Mouse (Mus musculus) neural tube, embryonic 14.5 days (tissue): ENCODE measurements around the gene Cuedc1. TPM values are rescaled to one million over a fixed set of nuclear protein-coding genes. Genes with fewer than 3 reads are reported as not detected.

Source experiments
- ATAC-seq: fragments of 200-750 bp; cut with Nextera tagmentation; 2 replicates; pipeline ENCODE4 v1.8.0; 2017; ENCODE audit warnings: low read depth, mild to moderate bottlenecking, moderate TSS enrichment, moderate library complexity
- H3K27ac ChIP-seq: fragments of 300-500 bp; sonication (generic); 2 replicates; pipeline ENCODE4 v1.5.1; 2014; ENCODE audit warnings: low read depth, mild to moderate bottlenecking, control low read depth, low read length, moderate library complexity, mixed read lengths
- H3K27me3 ChIP-seq: fragments of 300-500 bp; sonication (generic); 2 replicates; pipeline ENCODE4 v1.6.1; 2014; ENCODE audit warnings: low read length; ENCODE audit not compliant: control insufficient read depth, insufficient read depth
- H3K36me3 ChIP-seq: fragments of 300-500 bp; sonication (generic); 2 replicates; pipeline ENCODE4 v1.6.1; 2014; ENCODE audit warnings: low read length, mixed read lengths; ENCODE audit not compliant: control insufficient read depth, insufficient read depth
- H3K4me1 ChIP-seq: fragments of 300-500 bp; sonication (generic); 2 replicates; pipeline ENCODE4 v1.6.1; 2014; ENCODE audit warnings: low read length; ENCODE audit not compliant: control insufficient read depth, insufficient read depth
- H3K4me2 ChIP-seq: fragments of 300-500 bp; sonication (generic); 2 replicates; pipeline ENCODE4 v1.6.1; 2014; ENCODE audit warnings: mild to moderate bottlenecking, low read depth, low read length, control low read depth
- H3K4me3 ChIP-seq: fragments of 300-500 bp; sonication (generic); 2 replicates; pipeline ENCODE4 v1.5.1; 2014; ENCODE audit warnings: low read depth, low read length, control low read depth, mixed read lengths
- H3K9ac ChIP-seq: fragments of 300-500 bp; sonication (generic); replicated peaks from 2 replicates; pipeline ENCODE4 v1.6.1; 2014; ENCODE audit warnings: low read depth, mild to moderate bottlenecking, control low read depth, low read length, mixed read lengths
- H3K9me3 ChIP-seq: fragments of 300-500 bp; sonication (generic); 2 replicates; pipeline ENCODE4 v1.6.1; 2016; ENCODE audit warnings: low read length; ENCODE audit not compliant: control insufficient read depth
- WGBS: fragments of 180-500 bp; shearing (Covaris S2); extraction: QIAGEN DNeasy Blood & Tissue Kit; methylation state at CpG from one replicate; pipeline ENCODE4 v1.1.7; 2014; 5-methylcytosine and 5-hydroxymethylcytosine counted together
- polyA plus RNA-seq: library from polyadenylated mRNA; unstranded; fragments of >200 nt; fragmentation: Nextera tagmentation; extraction: Ambion mirVana; gene quantifications from 2 replicates; pipeline ENCODE4 v1.2.1, GENCODE M21; 2014

Gene Cuedc1
- polyA plus RNA-seq, 1 experiment from 2014 or later = 38.3 TPM

- H3K4me1 ChIP-seq = peaks cover 30% of the 10 kb centered on the region
- ATAC-seq = no peak
Measured at GRCm38 (mm10) chr11:88073343-88073875, 24.4 kb upstream of the Cuedc1 start.

GRCm38 (mm10) chr11:88075701-88076100 lies 22.2 kb upstream of the Cuedc1 start:
- no peaks in the 10 kb centered on the region for H3K9me3 ChIP-seq
- H3K4me2 ChIP-seq = no peak overlapping the region
- H3K4me3 ChIP-seq = no peak overlapping the region
- peaks cover 21% of the 10 kb centered on the region for H3K4me1 ChIP-seq
- H3K9ac ChIP-seq = no peak overlapping the region
- H3K27me3 ChIP-seq = no peaks in the 10 kb centered on the region
- 34% methylated on average over 1 of the region's 1 CpGs for WGBS
- no peak overlapping the region for H3K27ac ChIP-seq
- no peak for ATAC-seq
- peaks cover 35% of the 10 kb centered on the region for H3K36me3 ChIP-seq

More at GRCm38 (mm10) chr11:88073343-88073875, 24.4 kb upstream of the Cuedc1 start:
- Histone ChIP-seq H3K27me3 (no peaks in the 10 kb centered on the region; the same call in 1 of the 2 replicates), H3K27ac (no peak overlapping the region), H3K9me3 (no peaks in the 10 kb centered on the region), H3K36me3 (peaks cover 14% of the 10 kb centered on the region; the same call in 1 of the 2 replicates), H3K4me2 (no peak overlapping the region; the same call in 1 of the 2 replicates), H3K4me3 (no peak overlapping the region), H3K9ac (no peak overlapping the region)
- 90% methylated on average over 14 of the region's 14 CpGs for WGBS

GRCm38 (mm10) chr11:88076394-88076793 lies 21.5 kb upstream of the Cuedc1 start:
- Histone ChIP-seq H3K4me2 (no peak overlapping the region), H3K4me3 (no peak overlapping the region), H3K36me3 (peaks cover 41% of the 10 kb centered on the region), H3K27me3 (no peaks in the 10 kb centered on the region), H3K4me1 (peaks cover 14% of the 10 kb centered on the region; the same call in 1 of the 2 replicates), H3K9me3 (no peaks in the 10 kb centered on the region), H3K27ac (no peak overlapping the region), H3K9ac (no peak overlapping the region)
- ATAC-seq = no peak
- 84% methylated on average over 1 of the region's 1 CpGs for WGBS

DNA sequence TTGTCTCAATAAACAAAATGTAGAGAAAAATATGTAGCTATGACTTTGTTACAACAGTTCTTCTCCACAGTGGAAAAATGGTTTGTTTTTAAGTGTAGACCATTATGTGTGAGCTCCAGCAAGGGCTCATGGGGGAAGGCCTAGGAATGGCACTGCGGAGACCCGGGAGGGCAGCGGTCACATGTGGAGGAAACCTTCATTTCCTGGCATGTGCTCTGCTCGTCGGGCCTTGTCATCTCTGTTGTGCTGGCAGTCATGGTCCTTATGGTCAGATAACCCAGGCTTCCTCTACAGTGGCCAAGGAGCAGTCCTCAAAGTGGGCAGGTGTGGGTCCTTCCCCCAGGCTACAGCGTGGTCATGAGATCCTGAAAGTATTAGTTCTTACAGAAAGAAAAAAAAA lies 14.2 kb upstream of the Cuedc1 start:
- 81% methylated on average over 6 of the region's 6 CpGs for WGBS
- Histone ChIP-seq H3K4me2 (no peak overlapping the region), H3K9me3 (no peaks in the 10 kb centered on the region), H3K4me1 (peaks cover 12% of the 10 kb centered on the region; the same call in 1 of the 2 replicates), H3K4me3 (no peak overlapping the region), H3K36me3 (peaks cover 40% of the 10 kb centered on the region), H3K27me3 (no peaks in the 10 kb centered on the region), H3K27ac (no peak overlapping the region), H3K9ac (no peak overlapping the region)
- ATAC-seq = no peak

DNA sequence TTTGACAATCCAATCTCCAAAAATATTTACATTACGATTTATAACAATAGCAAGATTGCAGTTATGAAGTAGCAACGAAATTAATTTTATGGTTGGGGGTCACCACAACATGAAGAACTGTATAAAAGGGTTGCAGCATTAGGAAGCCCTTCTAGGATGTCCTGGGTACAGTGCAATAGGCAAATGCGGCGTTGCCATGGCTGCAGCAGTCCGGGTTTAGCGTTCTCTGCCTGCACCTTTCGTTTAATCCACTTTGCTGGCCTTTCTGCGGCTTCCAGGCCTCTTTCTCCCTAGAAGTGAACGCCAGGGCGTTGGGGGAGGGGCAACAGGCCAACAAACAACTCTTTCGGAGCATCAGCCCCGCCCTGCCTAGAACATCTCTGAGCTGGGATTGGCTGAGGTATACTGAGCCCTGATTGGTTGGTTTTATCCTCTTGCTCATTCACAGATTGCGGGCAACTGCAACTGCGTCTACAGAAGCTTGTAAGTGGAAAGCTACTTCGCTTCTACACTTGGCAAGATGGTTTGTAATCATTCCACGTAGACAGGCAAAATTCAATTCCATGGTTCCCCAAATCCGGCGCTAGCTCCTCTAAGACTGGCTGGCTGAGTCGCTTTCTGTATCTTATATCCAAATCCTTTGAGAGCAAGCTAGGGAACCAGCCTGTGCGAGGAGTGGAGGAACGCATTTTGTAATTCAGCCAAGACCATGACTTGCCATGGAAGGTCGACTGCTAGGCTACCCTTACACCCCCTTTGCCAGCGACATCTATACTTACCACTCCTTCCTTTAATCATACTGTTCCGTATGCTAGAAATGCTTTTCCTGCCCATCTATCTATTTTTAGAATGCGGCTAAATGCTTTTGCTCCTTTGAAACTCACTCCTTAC lies 10.9 kb upstream of the Cuedc1 start:
- H3K27me3 ChIP-seq = no peaks in the 10 kb centered on the region
- peak; percentile 99 for ATAC-seq
- 8% methylated on average over 25 of the region's 25 CpGs for WGBS
- H3K4me3 ChIP-seq = peak overlapping the region; percentile 16; the same call in 1 of the 2 replicates
- H3K9ac ChIP-seq = 0 out of 2 replicates have a peak overlapping the region, but pooled peaks have one; percentile 17
- H3K4me1 ChIP-seq = peaks cover 12% of the 10 kb centered on the region; the same call in 1 of the 2 replicates
- H3K4me2 ChIP-seq = peak overlapping the region; percentile 54
- H3K36me3 ChIP-seq = peaks cover 8% of the 10 kb centered on the region; the same call in 1 of the 2 replicates
- peak overlapping the region; percentile 73 for H3K27ac ChIP-seq
- no peaks in the 10 kb centered on the region for H3K9me3 ChIP-seq

DNA sequence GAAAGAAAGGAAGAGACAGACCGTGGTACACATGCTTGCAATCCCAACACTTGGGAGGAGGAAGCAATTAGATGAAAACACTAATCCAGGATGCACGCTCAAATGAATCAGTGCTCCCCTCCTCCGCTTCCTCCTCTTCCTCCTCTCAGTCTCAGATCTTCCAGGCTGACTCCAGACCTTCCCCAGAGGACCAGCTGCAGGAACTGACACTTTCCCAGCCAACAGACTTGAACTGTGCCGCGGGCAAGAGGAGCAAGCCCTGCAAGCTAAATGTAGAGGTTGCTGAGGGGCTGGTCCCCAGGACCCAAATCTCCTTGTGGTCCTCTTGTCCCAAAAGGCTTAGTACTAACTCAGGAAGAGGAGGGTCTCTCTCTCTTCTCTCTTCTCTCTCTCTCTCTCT lies 8.7 kb upstream of the Cuedc1 start:
- ATAC-seq = no peak
- Histone ChIP-seq H3K4me1 (peaks cover 12% of the 10 kb centered on the region; the same call in 1 of the 2 replicates), H3K27me3 (no peaks in the 10 kb centered on the region), H3K9ac (no peak overlapping the region), H3K27ac (no peak overlapping the region), H3K4me3 (no peak overlapping the region), H3K9me3 (no peaks in the 10 kb centered on the region), H3K36me3 (no peaks in the 10 kb centered on the region), H3K4me2 (no peak overlapping the region)
- WGBS = 77% methylated on average over 5 of the region's 5 CpGs

DNA sequence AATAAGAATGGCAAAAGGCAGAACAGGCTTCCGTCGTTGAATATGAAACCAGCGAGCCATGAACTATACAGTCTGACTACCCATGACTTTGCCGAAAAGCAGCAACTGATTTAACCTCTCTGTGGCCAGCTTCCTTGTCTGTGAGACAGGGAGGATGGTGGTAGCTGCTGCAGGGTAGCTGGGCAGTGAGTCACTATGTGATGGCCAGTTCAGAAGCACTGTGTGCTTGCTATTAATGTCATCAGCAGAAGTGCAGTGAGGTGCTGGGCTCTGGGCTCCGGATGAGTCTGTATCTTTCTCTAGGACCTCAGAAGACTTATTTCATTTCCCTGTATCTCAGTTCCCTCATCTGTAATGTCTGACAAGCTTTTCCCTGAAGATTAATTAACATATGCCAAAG lies 7.6 kb upstream of the Cuedc1 start:
- H3K27me3 ChIP-seq = no peaks in the 10 kb centered on the region
- no peak overlapping the region for H3K27ac ChIP-seq
- H3K4me2 ChIP-seq = no peak overlapping the region
- no peaks in the 10 kb centered on the region for H3K36me3 ChIP-seq
- peaks cover 12% of the 10 kb centered on the region; the same call in 1 of the 2 replicates for H3K4me1 ChIP-seq
- H3K9ac ChIP-seq = no peak overlapping the region
- H3K9me3 ChIP-seq = no peaks in the 10 kb centered on the region
- no peak for ATAC-seq
- H3K4me3 ChIP-seq = no peak overlapping the region
- 70% methylated on average over 5 of the region's 5 CpGs for WGBS

DNA sequence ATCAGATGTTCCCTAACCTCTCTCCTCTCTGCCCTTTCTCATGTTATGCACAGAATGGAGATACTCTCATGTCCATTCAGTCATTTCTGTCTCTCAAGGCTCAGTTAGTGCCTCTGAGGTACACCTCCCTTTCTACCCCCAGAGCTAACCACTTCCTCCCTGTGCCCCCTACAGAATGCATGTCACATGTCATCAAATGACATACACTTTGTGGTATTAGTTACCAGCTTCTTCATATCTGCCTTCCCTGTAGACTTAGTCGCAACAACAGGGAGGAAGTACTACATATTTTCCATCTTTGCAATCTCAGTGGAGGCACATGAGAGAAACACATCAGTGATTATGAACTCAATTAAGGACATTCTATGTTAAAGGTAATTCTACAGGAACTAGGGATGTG lies 5.9 kb upstream of the Cuedc1 start:
- peaks cover 5% of the 10 kb centered on the region; the same call in 1 of the 2 replicates for H3K4me1 ChIP-seq
- ATAC-seq = no peak
- WGBS = 76% methylated on average over 1 of the region's 1 CpGs
- H3K27me3 ChIP-seq = no peaks in the 10 kb centered on the region
- no peak overlapping the region for H3K9ac ChIP-seq
- no peak overlapping the region for H3K27ac ChIP-seq
- no peak overlapping the region for H3K4me3 ChIP-seq
- H3K36me3 ChIP-seq = no peaks in the 10 kb centered on the region
- H3K9me3 ChIP-seq = no peaks in the 10 kb centered on the region
- H3K4me2 ChIP-seq = no peak overlapping the region

DNA sequence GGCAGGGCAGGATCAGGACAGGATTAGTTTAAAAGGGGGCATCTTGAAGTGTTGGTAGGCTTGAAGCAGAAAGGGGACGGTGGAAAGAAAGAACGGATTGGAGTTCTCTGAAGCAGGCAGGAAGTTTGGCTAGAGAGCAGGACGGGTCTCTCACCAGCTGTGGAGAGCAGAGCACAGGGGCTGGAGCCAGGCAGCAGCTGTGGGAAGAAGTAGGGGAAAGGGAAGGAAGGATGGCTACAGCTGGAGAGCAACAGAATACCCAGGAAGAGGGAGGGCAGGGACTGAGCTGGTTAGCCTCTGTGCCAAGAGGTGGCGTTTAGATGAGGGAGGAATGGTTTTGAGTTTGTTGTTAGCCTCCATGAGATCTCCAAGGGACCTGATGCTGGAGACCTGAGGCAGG lies 685 bp upstream of the Cuedc1 start:
- Histone ChIP-seq H3K9me3 (no peaks in the 10 kb centered on the region), H3K27ac (no peak overlapping the region; the same call in 1 of the 2 replicates), H3K9ac (no peak overlapping the region), H3K4me2 (no peak overlapping the region), H3K36me3 (no peaks in the 10 kb centered on the region), H3K27me3 (no peaks in the 10 kb centered on the region), H3K4me3 (no peak overlapping the region), H3K4me1 (peaks cover 18% of the 10 kb centered on the region)
- ATAC-seq = no peak
- WGBS = 33% methylated on average over 4 of the region's 4 CpGs
